Mouse (Mus musculus) neutrophil, adult 5-6 weeks (primary cell): Measurements from ENCODE around the gene Siah2. TPM values are rescaled to one million over a fixed set of nuclear protein-coding genes. Genes with fewer than 3 reads are reported as not detected.

Experiments used
- ATAC-seq: fragments of 151-379, 151-347 bp; 2 replicates; pipeline ENCODE4 v1.8.0; 2017; ENCODE audit warnings: mild to moderate bottlenecking, moderate TSS enrichment; ENCODE audit not compliant: insufficient number of reproducible peaks, poor library complexity, low FRiP score, severe bottlenecking; ENCODE audit errors: extremely low read depth
- total RNA-seq: library from RNA; stranded (forward); fragments of 200-1000 nt; gene quantifications from 2 replicates; pipeline ENCODE4 v1.2.3, GENCODE M21; 2017

The Siah2 gene
- total RNA-seq, 1 experiment from 2014 or later = 12.7 TPM

DNA sequence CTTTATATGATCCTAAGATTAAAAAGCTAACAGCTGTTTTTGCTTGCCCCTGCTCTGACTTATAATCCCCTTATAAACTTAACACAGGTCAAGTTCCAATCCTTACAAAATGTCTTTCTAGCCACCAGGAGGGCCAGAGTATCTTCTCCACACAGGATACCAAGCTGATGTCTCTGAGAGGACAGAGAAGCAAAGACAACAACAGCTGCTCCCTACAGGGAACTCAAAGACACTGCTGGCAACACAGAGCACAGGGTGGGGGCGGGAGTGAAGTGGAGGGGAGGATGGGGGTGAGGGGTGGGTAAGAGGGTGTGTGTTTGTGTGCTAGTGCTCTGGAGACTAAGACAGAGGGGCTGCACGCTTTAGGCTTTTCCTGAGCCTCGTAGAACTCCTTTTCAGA lies 14.6 kb downstream of the Siah2 start:
- no peak for ATAC-seq

DNA sequence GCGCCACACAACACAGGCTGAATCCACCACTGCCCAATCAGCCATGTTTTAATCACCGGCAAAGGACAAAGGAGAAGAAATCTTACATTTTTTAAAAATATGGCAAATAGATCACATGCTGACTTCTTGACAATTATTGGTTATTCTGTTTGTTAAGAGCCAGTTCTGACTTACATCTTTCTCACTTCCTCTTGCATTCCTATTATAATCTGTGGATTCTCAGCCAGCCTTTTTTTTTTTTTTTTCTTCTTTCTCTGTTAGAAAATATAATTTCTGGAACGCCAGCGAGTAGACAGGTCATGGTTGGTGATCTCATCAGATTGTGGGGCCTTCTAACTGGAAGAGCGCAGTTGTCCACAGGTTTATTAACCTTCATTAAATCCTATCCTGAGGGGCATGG lies 18.9 kb downstream of the Siah2 start:
- ATAC-seq = no peak

- ATAC-seq = no peak
Measured at GRCm38 (mm10) chr3:58672481-58673183, 19.6 kb downstream of the Siah2 start.

DNA sequence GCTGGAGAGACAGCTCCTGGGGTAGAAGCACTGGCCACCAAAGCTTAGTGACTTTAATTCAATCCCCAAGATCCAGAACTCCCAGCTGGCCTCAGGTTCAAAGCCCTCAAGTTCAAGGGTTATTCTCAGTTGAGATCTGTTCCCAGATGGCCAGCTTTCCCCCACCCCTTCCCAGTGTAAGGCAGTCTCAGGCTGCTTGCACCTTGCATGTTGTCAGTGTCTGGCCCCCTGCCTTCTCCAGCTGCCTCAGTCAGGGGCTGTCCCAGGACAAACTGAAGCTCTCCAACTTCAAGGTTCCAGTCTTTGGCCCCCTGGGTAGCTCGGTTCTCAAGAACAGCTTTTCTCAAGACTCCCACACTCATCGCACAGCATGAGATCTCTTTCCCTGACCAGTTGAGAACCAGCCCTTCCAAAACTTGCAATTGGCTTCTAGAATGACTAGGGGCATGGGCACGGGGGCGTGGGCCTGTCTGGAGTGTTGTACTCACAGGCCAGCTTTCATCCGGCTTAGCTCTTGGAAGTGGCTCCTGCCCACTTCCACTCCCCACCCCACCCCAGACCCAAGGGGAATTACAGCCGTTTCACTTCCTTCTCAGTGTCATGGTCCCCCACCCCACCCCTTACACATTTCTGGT lies 20.5 kb downstream of the Siah2 start:
- peak; percentile 61; the same call in 1 of the 2 replicates for ATAC-seq

DNA sequence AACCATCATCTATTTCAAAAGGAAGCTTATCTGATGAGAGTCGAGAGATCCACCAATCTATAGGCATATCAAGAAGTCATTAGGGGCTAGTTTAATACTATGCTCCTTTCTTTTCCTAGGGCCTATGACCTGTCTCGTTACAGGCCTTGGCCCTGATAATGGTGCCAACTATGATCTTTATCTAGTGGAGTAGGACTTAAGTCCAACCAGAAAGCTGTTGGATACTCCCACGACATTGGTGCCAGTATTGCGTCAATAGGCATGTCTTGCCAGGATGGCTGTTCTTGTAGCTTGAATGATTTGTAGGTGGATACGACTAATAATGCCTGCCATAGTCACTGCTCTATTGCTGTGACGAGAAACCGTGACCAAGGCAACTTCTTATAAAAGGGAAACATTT lies 28.2 kb downstream of the Siah2 start:
- no peak for ATAC-seq

GRCm38 (mm10) chr3:58660636-58661035 lies 31.6 kb downstream of the Siah2 start:
- no peak for ATAC-seq

DNA sequence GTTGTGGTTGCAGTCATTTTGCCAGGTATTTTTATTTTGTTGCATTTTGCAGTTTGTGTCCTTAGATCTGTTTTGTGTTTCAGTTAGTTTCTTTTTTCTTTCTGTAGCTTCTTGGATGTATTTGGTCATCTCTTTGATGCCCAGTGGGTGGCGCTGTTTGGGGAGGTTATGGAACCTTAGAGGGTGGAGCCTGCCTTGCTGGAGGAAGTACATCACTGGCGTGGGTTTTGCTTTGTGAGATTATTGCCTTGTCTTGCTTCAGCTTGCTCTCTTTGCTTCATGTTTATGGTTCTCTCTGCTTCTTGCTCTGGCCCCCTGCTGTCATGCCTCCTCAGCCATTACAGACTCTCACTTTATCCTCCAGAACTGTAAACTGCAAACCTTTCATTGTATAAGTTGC lies 34.8 kb downstream of the Siah2 start:
- peak; percentile 88 for ATAC-seq

GRCm38 (mm10) chr3:58655362-58656130 lies 36.7 kb downstream of the Siah2 start:
- ATAC-seq = peak; percentile 73

DNA sequence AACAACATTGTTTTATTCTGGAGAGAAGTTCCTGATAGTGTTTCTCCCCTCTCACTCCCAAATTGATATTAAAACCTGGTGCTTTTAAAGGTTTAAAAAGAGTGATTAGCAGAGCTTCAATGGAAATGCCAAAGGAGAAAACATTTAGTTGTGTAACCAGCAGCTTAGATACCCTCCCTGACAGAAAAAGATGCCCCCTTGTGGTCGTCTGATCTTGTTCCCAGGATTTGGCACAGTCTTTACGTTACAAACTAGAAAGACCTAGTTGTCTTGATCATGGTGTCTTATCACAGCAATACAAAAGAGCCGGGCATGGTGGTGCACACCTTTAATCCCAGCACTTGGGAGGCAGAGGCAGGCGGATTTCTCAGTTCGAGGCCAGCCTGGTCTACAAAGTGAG lies 38.3 kb downstream of the Siah2 start:
- no peak; the same call in 1 of the 2 replicates for ATAC-seq

- no peak for ATAC-seq
Measured at GRCm38 (mm10) chr3:58650328-58650727, 41.9 kb downstream of the Siah2 start.

DNA sequence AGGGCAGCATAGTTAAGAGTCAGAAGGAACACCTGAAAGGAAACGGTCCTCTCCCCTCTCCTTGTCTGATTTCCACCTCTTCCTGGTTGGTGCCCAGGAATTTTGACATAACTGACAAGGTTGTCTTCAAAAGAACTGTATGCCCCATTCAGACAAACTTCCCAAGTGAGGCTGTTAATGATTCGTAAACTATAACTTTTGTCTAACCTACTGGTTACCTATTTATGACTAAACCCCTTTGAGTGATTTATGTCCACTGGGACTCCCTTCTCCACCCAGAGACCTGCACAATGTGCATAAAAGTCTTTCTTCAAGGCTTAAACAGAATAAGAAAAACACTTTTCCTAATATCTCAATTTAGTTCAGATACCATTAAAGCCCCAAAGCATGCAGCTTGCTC lies 45.0 kb downstream of the Siah2 start:
- no peak for ATAC-seq

DNA sequence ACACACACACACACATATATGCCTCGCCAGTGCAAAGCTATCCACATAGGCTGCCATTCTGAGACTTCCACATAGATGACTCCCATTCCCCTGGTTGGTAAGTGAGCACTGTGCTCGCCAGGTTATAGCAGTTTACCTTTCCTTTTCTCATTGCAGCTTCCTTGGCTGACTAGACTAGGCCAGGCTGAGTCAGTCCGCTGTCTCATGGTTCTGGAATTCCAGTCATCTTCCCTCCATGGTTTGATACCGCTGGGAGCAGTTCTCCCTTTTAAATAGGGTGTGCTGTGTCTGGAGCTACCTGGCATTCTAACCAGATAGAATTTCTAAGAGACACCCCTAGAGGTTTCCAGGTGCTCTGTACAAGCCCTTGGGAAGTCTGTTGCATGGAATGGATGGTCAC lies 46.0 kb downstream of the Siah2 start:
- no peak for ATAC-seq

DNA sequence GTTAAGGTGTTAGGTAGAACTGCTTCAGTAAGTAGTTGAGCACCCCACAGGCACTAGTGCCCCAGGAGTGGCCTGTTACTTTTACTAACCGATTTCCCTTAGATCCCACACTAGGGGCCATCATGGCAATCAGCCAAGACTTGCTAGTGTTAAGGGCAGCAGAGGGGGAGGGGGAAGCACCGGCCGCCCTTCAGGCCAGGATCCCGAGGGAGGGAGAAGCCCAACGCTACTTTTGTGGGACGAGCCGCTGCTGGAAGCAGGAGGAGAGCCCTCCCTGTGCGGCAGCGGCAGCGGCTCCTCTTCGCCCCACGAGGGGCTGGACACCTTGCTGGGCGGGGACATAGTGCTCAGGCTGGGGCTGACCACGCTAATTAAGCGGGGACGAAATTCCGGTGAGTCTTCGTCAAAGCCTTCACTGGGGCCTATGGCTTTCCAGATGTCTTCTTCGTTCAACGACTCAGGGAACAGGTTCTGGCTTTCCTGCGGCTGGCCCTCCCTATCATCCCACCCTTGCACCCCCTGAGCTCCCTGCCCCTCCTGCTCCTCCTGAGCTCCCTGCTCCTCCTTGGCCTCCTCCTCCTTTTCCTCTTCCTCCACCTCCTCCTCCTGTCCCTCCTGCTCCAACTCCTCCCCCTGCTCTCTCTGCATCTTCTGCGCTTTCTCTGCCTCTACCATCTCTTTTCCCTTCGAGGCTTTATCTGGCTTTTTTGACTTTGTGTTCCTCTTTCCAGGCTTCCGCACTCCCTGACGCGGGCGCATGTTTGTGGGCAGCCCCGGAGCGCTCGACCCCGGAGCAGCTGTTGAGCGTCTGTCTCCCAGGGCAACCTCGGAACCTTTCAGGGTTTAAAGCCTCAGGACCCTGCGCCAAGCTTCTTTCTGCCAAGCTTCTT lies 55.5 kb downstream of the Siah2 start, which contains the start of gene Erich6:
Erich6 (minus strand) TSS at position 802 of the 890 bp plus-strand sequence.
- ATAC-seq = peak; percentile 36; the same call in 1 of the 2 replicates

DNA sequence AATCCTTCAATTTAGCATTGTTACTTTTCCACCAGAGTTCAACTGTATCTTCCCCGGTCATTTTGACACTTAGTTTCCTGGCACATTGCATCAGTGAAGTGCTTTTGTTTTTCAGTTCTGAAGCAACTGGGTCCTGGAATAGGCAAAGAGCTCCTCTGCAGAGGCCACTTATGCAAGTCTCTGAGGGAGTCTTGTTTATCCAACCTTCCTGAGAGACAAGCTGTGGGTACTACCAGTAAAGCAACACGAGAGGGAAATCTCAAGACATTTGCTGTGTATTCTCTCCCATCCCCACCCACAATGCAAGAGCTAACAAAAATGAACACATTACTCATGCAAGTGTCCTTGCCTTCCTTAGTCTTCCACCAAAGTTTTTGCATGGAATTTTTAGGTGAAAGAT lies 60.5 kb downstream of the Siah2 start:
- no peak for ATAC-seq

- no peak for ATAC-seq
Measured at GRCm38 (mm10) chr3:58624981-58625380, 67.2 kb downstream of the Siah2 start.
